Mouse (Mus musculus) limb, embryonic 15.5 days (tissue): ENCODE measurements at regions not wholly inside any gene's neighbourhood (a gene's known extent, or its start where the extent isn't known, plus 50 kb on each side); places are given as distances from the start of the nearest gene placed in this dataset.
"Not testable (repeated sequence)": the region's sequence is repeated elsewhere in the genome, so short reads cannot be mapped to it uniquely, and the experiment has no call there.

ENCODE experiments used
- ATAC-seq: fragments of 200-750 bp; cut with Nextera tagmentation; 2 replicates; pipeline ENCODE4 v1.8.0; 2017; ENCODE audit warnings: low read depth, moderate TSS enrichment; ENCODE audit not compliant: insufficient number of reproducible peaks, low FRiP score, low TSS enrichment
- H3K27ac ChIP-seq: fragments of 300-500 bp; sonication (generic); 2 replicates; pipeline ENCODE4 v1.5.1; 2015; ENCODE audit warnings: moderate library complexity, mild to moderate bottlenecking, inconsistent platforms
- H3K27me3 ChIP-seq: fragments of 300-500 bp; sonication (generic); 2 replicates; pipeline ENCODE4 v1.6.1; 2015; ENCODE audit warnings: inconsistent platforms
- H3K36me3 ChIP-seq: fragments of 300-500 bp; sonication (generic); 2 replicates; pipeline ENCODE4 v1.6.1; 2015; ENCODE audit warnings: inconsistent platforms
- H3K4me1 ChIP-seq: fragments of 300-500 bp; sonication (generic); 2 replicates; pipeline ENCODE4 v1.6.1; 2015; ENCODE audit warnings: inconsistent platforms
- H3K4me2 ChIP-seq: fragments of 300-500 bp; sonication (generic); 2 replicates; pipeline ENCODE4 v1.6.1; 2015; ENCODE audit warnings: mild to moderate bottlenecking, inconsistent platforms
- H3K4me3 ChIP-seq: fragments of 300-500 bp; sonication (generic); 2 replicates; pipeline ENCODE4 v1.5.1; 2015; ENCODE audit warnings: mild to moderate bottlenecking, inconsistent platforms
- H3K9ac ChIP-seq: fragments of 300-500 bp; sonication (generic); 2 replicates; pipeline ENCODE4 v1.6.1; 2015; ENCODE audit warnings: inconsistent platforms
- H3K9me3 ChIP-seq: fragments of 300-500 bp; sonication (generic); 2 replicates; pipeline ENCODE4 v1.6.1; 2016; ENCODE audit warnings: inconsistent platforms
- WGBS: fragments of 180-500 bp; shearing (Covaris S2); methylation state at CpG from one replicate; pipeline ENCODE4 v1.1.7; 2015; 5-methylcytosine and 5-hydroxymethylcytosine counted together

GRCm38 (mm10) chr1:35201083-35201879 is 351.5 kb downstream of the Plekhb2 start:
- Histone ChIP-seq H3K36me3 (no peaks in the 10 kb centered on the region), H3K4me1 (no peaks in the 10 kb centered on the region), H3K4me2 (no peak overlapping the region), H3K27me3 (no peaks in the 10 kb centered on the region), H3K9me3 (no peaks in the 10 kb centered on the region), H3K4me3 (no peak overlapping the region), H3K27ac (no peak overlapping the region), H3K9ac (no peak overlapping the region)
- no peak for ATAC-seq
- 63% methylated on average over 7 of the region's 7 CpGs for WGBS

- H3K9ac ChIP-seq = no peak overlapping the region
- no peaks in the 10 kb centered on the region for H3K27me3 ChIP-seq
- WGBS = 70% methylated on average over 1 of the region's 1 CpGs
- ATAC-seq = no peak
- H3K27ac ChIP-seq = no peak overlapping the region
- no peaks in the 10 kb centered on the region for H3K36me3 ChIP-seq
- H3K9me3 ChIP-seq = no peaks in the 10 kb centered on the region
- H3K4me1 ChIP-seq = no peaks in the 10 kb centered on the region
- no peak overlapping the region for H3K4me3 ChIP-seq
- no peak overlapping the region for H3K4me2 ChIP-seq
Observed at GRCm38 (mm10) chr1:35201880-35202220, 352.1 kb downstream of the Plekhb2 start.

DNA sequence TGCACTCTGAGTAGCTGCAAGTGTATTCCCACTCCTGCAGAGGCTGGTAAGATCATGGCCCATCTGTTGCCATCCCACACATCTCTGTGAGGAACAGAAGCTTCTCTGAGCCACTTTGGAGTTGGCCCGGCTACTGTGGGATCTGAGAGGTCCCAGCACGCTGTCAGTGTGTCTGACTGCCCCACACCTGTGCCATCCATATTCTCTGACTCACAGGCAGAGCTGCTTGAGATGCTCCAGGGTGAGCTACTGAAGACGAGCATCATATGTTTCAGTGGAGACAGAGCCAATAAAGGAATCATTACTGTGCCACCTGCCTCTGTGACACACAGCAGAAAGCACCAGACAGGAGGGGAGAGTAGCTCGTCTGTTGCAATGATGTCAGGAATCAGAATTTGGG is 352.8 kb downstream of the Plekhb2 start:
- ATAC-seq = no peak
- Histone ChIP-seq H3K4me3 (no peak overlapping the region), H3K4me1 (no peaks in the 10 kb centered on the region), H3K9ac (no peak overlapping the region), H3K9me3 (no peaks in the 10 kb centered on the region), H3K36me3 (no peaks in the 10 kb centered on the region), H3K4me2 (no peak overlapping the region), H3K27ac (no peak overlapping the region), H3K27me3 (no peaks in the 10 kb centered on the region)
- 69% methylated on average over 4 of the region's 4 CpGs for WGBS

- Histone ChIP-seq H3K4me3 (no peak overlapping the region), H3K27ac (no peak overlapping the region), H3K36me3 (no peaks in the 10 kb centered on the region), H3K9me3 (no peaks in the 10 kb centered on the region), H3K9ac (no peak overlapping the region), H3K4me2 (no peak overlapping the region), H3K4me1 (no peaks in the 10 kb centered on the region), H3K27me3 (no peaks in the 10 kb centered on the region)
- WGBS = 81% methylated on average over 11 of the region's 11 CpGs
- no peak for ATAC-seq
Observed at GRCm38 (mm10) chr1:35206834-35207529, 357.2 kb downstream of the Plekhb2 start.

GRCm38 (mm10) chr1:35212111-35212891 is 362.5 kb downstream of the Plekhb2 start:
- ATAC-seq = no peak
- WGBS = 82% methylated on average over 13 of the region's 13 CpGs
- Histone ChIP-seq H3K36me3 (no peaks in the 10 kb centered on the region), H3K27me3 (no peaks in the 10 kb centered on the region), H3K4me3 (no peak overlapping the region), H3K9me3 (no peaks in the 10 kb centered on the region), H3K9ac (no peak overlapping the region), H3K27ac (no peak overlapping the region), H3K4me2 (no peak overlapping the region), H3K4me1 (no peaks in the 10 kb centered on the region)

- Histone ChIP-seq H3K36me3 (no peaks in the 10 kb centered on the region), H3K27ac (no peak overlapping the region), H3K4me1 (no peaks in the 10 kb centered on the region), H3K27me3 (no peaks in the 10 kb centered on the region), H3K9ac (no peak overlapping the region), H3K4me3 (no peak overlapping the region), H3K4me2 (no peak overlapping the region), H3K9me3 (no peaks in the 10 kb centered on the region)
- no peak for ATAC-seq
- 53% methylated on average over 10 of the region's 10 CpGs for WGBS
Observed at GRCm38 (mm10) chr1:35213875-35214274, 364.1 kb downstream of the Plekhb2 start.

DNA sequence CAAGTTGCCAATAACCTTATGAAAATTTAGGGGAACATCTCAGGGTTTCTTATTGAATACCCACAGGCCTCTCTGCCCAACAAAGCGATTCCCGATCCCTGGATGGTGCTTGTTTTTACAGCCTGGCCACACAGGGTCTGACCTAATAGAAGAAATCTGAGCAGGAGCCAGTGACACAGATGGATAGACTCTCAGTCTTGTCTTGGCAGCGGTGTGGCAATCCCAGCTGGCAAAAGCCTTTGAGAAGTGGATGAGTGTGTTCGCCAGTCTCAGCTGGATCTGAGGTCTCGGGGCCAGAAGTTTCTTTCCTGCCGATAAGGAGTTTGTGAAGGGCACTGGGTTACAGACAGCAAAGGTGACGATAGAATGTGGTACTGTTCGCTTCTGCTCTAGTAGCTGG is 366.6 kb downstream of the Plekhb2 start:
- 79% methylated on average over 8 of the region's 8 CpGs for WGBS
- no peaks in the 10 kb centered on the region for H3K4me1 ChIP-seq
- no peak overlapping the region for H3K4me3 ChIP-seq
- H3K36me3 ChIP-seq = no peaks in the 10 kb centered on the region
- no peak overlapping the region for H3K9ac ChIP-seq
- H3K4me2 ChIP-seq = no peak overlapping the region
- H3K27me3 ChIP-seq = no peaks in the 10 kb centered on the region
- no peaks in the 10 kb centered on the region for H3K9me3 ChIP-seq
- no peak overlapping the region for H3K27ac ChIP-seq
- ATAC-seq = no peak

GRCm38 (mm10) chr1:35220215-35220614 is 370.4 kb downstream of the Plekhb2 start:
- WGBS = 85% methylated on average over 6 of the region's 6 CpGs
- H3K4me3 ChIP-seq, H3K27ac ChIP-seq, H3K4me2 ChIP-seq, ATAC-seq, H3K27me3 ChIP-seq, H3K9ac ChIP-seq, H3K9me3 ChIP-seq, H3K4me1 ChIP-seq, H3K36me3 ChIP-seq: not testable (repeated sequence)

- WGBS = 67% methylated on average over 9 of the region's 9 CpGs
- H3K27me3 ChIP-seq = no peaks in the 10 kb centered on the region
- no peaks in the 10 kb centered on the region for H3K4me1 ChIP-seq
Observed at GRCm38 (mm10) chr1:35220751-35221150, 371.0 kb downstream of the Plekhb2 start.

DNA sequence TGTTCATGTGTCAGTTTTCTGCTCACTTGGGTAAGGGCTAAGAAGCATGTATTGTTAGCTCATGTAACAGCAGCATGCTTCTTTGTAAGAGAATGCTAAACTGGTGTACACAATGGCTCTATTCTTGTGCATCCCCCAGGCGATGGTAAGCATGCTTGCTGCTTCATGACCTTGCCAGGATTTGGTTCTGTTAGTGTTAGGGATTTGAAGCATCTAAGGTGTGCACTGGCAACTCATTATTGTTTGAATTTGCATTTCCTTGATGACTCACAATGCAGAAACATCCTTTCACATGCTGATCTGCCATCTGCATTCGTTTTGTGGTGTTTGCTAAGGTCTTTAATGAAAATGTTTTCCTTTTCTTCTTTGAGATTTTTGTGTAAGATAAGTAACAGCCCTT is 382.8 kb downstream of the Plekhb2 start:
- no peaks in the 10 kb centered on the region for H3K27me3 ChIP-seq
- no peaks in the 10 kb centered on the region for H3K4me1 ChIP-seq
- 40% methylated on average over 2 of the region's 2 CpGs for WGBS
- H3K4me3 ChIP-seq = no peak overlapping the region
- no peak overlapping the region for H3K4me2 ChIP-seq
- H3K27ac ChIP-seq = no peak overlapping the region
- no peaks in the 10 kb centered on the region for H3K9me3 ChIP-seq
- no peak overlapping the region for H3K9ac ChIP-seq
- no peaks in the 10 kb centered on the region for H3K36me3 ChIP-seq
- no peak for ATAC-seq

More at GRCm38 (mm10) chr1:35220751-35221150, 371.0 kb downstream of the Plekhb2 start:
- H3K4me3 ChIP-seq = no peak overlapping the region
- no peaks in the 10 kb centered on the region for H3K36me3 ChIP-seq
- ATAC-seq = no peak
- H3K9me3 ChIP-seq = no peaks in the 10 kb centered on the region
- no peak overlapping the region for H3K4me2 ChIP-seq
- no peak overlapping the region for H3K27ac ChIP-seq
- H3K9ac ChIP-seq = no peak overlapping the region

GRCm38 (mm10) chr1:35238139-35238538 is 388.4 kb downstream of the Plekhb2 start:
- Histone ChIP-seq H3K36me3 (no peaks in the 10 kb centered on the region), H3K27ac (no peak overlapping the region), H3K4me1 (no peaks in the 10 kb centered on the region), H3K4me2 (no peak overlapping the region), H3K9me3 (no peaks in the 10 kb centered on the region), H3K9ac (no peak overlapping the region), H3K4me3 (no peak overlapping the region), H3K27me3 (no peaks in the 10 kb centered on the region)
- ATAC-seq = no peak

DNA sequence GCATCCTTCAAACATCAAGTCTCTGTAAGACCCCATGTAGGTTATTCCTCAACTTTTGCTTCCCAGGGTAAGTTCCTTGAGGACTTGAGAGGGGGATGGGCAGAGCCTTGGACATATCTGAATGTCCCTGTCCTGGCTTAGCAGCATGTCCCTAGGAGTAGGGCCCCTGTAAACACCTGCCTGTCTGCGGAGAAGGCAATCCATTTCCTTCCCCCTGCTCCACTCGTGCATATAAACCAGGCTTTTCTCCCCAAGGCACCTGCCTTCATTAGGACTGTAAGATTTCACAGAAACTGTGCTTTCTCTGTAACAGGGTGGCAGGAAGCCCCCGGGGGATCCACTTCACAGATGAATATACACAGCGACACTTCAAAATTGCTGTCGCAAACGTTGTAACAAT is 393.1 kb downstream of the Plekhb2 start:
- no peak for ATAC-seq
- H3K9ac ChIP-seq = no peak overlapping the region
- no peaks in the 10 kb centered on the region for H3K9me3 ChIP-seq
- H3K36me3 ChIP-seq = no peaks in the 10 kb centered on the region
- no peak overlapping the region for H3K4me2 ChIP-seq
- no peaks in the 10 kb centered on the region for H3K4me1 ChIP-seq
- no peak overlapping the region for H3K27ac ChIP-seq
- WGBS = 46% methylated on average over 6 of the region's 6 CpGs
- no peak overlapping the region for H3K4me3 ChIP-seq
- no peaks in the 10 kb centered on the region for H3K27me3 ChIP-seq
